Mouse (Mus musculus): ENCODE results near the gene Ensa.
"Not testable (repeated sequence)": the region's sequence is repeated elsewhere in the genome, so short reads cannot be mapped to it uniquely, and the experiment has no call there.

Ensa gene

DNA sequence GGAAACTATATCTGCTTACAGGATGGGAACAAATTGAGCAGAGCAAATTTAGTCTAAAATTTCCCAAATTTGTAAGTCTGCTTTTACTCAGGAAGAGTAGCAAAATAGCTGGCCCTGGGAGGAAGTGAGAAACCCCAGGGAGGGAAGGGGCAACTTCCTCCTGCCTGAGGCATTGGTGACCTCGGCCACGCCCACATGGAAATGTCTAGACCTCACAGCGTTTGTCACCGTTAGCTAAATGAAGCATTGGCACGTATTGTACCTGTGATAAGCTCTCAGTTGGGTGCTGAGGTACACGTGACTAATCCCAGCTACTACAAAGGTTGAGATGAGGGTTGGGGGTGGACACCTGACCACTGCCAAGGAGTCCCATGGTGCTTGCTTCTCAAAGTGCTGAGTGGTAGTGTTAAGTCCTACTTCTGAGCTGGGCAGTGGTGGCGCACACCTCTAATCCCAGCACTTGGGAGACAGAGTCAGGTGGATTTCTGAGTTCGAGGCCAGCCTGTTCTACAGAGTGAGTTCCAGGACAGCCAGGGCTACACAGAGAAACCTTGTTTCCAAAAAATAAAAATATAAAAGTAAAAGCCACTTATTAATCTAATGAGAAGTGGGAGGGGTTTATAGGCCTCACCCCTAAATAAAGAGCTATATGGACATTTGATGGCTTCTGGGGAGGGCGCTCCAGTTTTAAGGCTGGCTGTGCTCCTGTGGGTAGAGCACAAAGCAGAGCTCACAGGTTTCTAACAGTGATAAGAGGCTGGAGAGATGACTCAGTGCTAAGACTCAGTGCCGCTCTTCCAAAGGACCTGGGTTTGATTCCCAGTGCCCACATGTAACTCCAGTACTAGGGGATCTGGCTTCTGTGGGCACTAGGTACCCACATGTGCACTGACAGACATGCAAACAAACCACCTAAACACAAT lies 20.8 kb downstream of the Ensa start:
- DNase-seq (ENCODE audit: low read depth) = no peak

DNA sequence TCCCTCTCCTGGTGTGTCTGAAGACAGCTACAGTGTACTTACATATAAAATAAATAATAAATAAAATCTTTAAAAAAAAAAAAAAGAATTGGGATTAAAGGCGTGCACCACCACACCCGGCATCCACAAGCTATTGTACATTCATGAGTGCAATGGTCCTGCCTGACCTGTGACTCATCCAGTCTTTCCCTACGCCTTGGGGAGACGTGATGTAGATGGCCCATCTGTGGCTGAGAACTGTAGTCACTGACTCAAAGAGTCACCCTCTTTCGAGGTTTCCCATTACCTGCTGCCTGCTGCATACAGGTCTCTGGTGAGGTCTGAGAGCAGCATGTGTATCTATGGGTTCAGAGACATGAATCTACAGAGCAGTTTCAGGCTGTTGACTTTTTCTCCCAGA lies 23.2 kb downstream of the Ensa start:
- DNase-seq (ENCODE audit: low read depth) = no peak

- DNase-seq (ENCODE audit: low read depth) = no peak
Measured at GRCm38 (mm10) chr3:95650276-95651032, 25.7 kb downstream of the Ensa start.

DNA sequence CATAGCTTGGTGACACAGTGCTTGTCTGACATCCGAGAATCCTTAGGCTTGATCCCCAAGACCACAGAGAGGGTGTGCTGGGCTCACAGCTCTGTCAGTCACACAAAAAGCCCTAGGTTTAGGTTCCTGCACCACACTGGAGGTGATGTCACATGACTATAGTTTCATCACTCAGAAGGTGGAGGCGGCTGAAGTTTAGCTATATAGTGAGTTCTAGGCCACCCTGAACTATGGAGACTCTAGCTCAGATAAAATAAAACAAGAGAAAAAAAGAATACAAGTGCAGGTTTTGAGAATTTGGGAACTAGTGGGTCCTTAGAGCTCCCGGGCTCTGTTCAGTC lies 26.2 kb downstream of the Ensa start:
- no peak for DNase-seq (ENCODE audit: low read depth)

DNA sequence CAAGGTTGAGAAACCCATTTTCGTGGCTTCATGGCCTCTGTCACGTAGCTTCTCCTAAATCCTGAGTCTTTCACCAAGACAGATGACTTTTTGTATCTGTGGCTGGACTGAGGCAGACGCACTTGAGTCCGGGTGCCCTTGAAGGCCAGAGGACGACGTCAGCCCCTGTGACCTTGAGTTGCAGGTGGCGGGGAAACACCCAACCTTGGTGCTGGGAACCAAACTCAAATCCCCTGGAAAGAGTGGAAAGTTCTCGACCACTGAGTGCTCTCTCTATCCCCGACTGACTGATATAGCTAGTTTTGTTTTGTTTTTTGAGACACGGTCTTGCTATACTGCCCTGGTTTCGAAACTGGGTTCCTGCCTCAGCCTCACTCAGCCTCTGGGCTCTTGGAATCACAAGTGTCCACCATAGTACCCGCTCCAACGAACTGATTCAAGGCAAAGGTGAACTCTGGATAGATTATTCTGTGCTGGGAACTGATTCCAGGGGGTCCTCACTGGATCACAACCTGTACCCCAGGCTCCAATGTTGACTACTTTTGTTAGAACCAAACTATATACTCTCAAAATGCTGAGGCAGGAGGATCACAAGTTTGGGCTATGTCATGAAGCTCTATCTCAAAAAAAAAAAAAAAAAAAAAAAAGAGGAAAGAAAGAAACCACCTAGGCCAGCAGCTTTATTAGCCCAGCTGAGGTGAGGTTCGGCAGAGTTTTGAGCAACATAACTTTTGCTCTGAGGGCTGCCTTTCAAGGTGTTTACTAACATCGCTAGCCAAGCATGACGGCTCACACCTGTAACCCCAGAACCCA lies 26.8 kb downstream of the Ensa start:
- no peak for DNase-seq (ENCODE audit: low read depth)

DNA sequence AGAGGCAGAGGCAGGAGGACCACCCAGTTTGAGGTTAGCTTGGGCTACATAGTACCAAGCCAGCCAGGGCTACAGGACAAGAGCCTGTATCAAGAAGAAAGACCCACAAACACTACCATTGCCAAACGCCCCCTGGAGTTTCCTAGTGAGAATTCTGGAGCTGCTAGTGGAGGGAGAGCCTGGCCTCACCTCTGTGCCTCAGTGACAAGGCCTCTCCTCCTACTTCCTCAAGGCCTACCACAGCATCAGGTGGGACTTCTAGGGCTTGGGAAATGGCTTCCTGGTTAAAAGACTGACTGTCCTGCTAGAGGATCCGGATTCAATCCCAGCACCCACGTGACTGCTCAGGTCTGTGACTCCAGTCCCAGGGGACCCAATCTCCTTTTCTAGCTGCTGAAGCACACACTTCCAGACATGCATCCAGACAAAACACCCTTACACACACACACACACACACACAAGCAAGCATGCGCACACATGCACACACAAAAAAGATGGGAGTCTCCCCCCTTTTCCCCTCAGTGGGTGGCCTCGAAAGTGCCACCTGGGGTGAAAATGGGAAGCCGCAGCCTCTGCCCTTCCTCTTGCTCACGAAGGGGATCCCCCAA lies 27.5 kb downstream of the Ensa start:
- DNase-seq (ENCODE audit: low read depth) = no peak

DNA sequence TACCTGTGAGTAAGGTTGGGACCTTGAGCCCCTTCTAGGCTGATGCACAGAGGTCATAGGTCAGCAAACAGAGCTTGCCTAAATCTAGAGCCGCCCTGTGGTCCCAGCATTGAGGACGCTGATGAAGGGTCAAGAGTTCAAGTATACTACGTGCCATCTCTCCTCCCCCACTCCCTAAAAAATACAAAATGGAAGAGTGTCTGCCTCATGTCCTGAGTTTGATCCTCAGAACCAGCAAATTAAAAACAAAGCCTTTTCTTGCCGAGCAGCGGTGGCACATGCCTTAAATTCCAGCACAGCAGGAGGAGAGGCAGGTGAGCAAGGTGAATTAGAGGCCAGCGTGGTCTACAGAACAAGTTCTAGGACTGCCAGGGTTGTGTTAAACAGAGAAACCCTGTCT lies 28.1 kb downstream of the Ensa start:
- no peak for DNase-seq (ENCODE audit: low read depth)

DNA sequence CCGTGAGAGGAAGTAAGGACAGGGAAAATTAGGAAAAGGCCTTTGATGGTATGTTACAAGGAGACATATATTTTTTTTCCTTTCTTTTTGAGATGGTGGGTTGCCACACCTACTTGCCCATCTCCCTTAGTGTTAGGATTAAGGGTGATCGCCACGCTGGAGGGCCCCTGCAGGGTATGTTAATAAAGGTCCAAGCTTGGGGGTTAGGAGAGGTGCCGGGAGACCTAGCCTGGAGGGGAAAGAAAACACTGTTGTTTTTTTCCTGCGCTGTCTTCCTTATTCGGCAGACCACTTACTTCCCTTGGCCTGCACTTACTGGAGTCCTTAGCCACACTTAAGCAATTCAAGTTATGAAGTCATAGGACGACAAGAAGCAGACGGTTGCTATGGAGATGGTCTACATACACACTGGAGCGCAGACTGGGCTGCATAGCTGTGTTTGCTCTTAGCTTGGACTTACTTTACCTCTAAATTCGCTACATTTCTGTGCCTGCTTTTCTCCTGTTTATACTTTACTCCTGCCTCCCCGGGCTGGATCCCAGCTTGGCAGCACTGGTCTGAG lies 28.8 kb downstream of the Ensa start:
- no peak for DNase-seq (ENCODE audit: low read depth)

DNA sequence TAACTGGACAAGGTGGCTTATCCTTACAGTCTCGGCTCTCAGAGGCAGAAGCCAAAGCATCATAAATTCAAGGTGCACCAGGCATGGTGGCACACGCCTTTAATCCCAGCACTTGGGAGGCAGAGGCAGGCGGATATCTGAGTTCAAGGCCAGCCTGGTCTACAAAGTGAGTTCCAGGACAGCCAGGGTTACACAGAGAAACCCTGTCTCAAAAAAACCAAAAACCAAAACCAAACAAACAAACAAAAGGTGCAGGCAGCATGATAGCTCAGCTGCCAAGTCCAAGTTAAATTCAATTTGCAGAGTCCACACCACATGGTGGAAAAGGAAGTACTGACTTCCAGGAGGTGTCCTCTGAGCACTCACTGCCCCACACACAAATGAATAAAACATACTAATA lies 29.6 kb downstream of the Ensa start:
- DNase-seq (ENCODE audit: low read depth) = not testable (repeated sequence)

- no peak for DNase-seq (ENCODE audit: low read depth)
Measured at GRCm38 (mm10) chr3:95655437-95655836, 30.6 kb downstream of the Ensa start.

GRCm38 (mm10) chr3:95657108-95657507 lies 32.3 kb downstream of the Ensa start:
- no peak for DNase-seq (ENCODE audit: low read depth)

- DNase-seq (ENCODE audit: low read depth) = no peak
Measured at GRCm38 (mm10) chr3:95657711-95658110, 32.9 kb downstream of the Ensa start.

DNA sequence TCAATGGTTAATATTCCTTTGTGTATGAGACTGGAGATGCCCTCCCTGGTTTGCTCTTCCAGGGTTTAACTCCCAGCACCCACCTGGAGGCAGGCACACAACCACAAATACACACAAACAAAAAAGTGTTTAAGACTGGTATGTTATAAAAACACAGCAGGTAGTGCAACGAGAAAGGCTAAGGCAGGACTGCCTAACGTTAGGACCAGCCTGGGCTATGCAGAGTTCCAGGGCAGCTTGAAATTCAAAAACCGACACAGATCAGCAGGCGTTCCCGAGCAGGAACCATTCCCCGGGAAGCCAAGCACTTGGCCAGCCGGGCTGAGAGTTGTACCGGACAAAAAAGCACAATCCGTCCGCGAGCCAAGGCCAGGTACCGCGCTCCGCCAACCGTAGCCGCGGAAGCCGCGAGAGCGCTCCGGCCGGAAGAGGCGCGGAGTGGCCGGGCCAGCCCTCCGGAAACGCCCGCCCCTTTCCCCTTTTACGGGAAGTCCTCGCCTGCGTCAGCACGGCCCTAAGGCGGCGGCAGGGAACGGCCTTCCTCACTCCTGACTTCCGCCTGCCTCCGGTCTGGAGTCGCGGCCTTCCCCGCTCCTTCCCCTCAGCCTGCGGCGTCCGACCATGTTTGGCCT lies 33.6 kb downstream of the Ensa start, which contains the start of gene Mcl1:
Mcl1 (plus strand) TSS at position 553 of the 632 bp plus-strand sequence.
- DNase-seq (ENCODE audit: low read depth) = peak; percentile 84

DNA sequence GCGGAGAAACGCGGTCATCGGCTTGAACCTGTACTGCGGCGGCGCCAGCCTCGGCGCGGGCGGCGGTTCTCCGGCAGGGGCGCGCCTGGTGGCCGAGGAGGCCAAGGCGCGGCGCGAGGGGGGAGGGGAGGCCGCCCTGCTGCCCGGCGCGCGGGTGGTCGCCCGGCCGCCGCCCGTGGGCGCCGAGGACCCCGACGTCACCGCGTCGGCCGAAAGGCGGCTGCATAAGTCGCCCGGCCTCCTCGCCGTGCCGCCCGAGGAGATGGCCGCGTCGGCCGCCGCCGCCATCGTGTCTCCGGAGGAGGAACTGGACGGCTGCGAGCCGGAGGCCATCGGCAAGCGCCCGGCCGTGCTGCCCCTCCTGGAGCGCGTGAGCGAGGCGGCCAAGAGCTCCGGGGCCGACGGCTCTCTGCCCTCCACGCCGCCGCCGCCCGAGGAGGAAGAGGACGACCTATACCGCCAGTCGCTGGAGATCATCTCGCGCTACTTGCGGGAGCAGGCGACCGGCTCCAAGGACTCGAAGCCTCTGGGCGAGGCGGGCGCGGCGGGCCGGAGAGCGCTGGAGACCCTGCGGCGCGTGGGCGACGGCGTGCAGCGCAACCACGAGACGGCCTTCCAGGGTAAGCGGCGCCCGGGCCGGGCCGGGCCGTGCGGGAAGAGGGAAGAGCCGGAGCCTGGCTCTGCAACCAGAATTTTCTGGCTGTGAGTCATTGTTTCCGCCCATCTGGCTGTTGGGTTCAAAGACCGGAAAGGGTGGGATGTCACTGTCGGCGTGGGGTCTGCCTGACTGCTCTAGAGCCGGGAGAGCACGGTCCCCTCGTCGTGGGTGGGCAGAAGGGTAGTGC lies 34.3 kb downstream of the Ensa start:
- DNase-seq (ENCODE audit: low read depth) = no peak

DNA sequence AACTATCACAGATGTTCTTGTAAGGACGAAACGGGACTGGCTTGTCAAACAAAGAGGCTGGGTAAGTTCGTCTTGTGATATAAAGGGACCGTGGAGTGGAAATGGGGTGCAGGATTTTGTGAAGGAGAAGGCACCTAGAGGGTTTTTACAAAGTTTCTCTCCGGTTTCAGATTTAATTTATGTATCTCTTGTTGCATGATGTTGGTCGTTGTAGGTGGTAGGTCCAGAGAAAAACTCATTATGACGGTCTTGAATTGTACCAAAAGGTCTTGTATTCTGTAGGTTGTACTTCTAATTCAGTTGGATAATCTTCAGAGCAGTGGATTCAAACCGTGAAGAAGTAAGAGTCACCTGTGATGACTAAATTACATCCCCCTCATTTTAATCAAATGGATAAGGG lies 35.2 kb downstream of the Ensa start:
- DNase-seq (ENCODE audit: low read depth) = no peak

GRCm38 (mm10) chr3:95660788-95661478 lies 36.1 kb downstream of the Ensa start:
- no peak for DNase-seq (ENCODE audit: low read depth)

DNA sequence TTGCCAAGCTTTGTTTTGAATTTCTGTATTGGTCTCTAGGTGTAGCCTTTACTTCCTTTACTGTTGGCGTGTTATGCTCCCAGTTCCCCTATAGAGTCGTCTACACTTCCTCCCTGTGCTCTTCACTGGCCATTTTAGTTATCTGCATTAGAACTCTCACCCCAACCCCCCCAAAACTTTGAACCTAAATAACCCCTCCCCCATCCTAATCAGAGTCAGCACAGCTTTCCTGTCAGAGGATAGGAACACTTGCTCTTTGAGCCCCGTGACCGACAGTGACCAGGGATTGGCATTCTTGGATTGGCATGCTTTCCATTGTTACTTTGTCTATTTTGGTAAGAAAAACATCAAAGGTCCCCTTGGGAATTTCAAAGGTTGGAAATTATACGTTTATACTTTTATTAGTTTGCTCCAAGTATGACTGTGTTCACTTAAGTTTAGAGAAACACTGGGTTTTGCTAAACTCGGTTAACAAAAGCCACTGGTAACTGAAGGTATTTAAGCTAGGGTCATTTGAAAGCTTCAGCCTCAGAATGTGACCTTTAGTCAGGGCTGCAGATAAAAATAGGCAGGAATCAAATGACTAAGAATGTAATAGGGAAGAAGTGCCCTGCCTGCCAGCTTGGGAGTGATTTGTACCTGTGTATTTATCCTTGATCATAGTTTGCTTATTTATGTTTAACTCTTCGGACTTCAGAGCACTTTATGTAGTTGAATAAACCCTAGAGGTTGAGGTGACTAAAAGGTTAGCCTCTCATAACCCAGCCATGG lies 37.3 kb downstream of the Ensa start:
- no peak for DNase-seq (ENCODE audit: low read depth)

DNA sequence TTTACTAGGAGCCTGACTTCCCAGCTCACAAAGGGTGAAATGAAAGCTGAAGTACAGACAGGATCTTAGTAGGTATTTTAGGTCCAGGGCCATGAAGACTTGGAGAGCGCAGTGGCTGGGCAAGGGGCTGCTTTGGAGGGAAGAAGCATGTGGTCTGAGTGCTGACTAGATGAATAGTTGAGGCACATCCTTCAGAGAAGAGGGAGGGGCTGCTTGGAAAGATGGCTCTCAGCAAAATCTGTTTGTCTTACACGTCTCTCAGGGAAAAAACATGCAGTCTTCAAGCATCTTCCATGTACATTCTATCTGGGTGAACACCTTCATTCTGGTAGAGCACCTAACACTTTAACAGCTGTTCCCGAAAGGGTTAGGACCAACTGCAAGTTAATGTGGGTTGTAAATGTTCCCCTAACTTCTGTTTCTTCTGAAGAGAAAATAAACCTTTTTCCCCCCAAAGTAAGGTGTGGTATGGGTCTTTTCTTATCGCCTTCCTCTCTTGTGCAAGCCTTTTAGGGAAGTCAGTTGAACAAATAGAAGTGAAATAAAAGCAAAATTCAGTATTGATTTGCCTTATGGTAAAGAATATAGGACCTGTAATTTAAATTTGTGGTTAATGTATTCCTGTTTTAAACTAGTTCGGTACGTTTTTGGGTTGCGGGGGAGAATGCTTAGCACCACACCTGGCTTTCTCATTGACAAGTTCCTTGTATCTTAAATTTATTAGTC lies 38.1 kb downstream of the Ensa start:
- no peak for DNase-seq (ENCODE audit: low read depth)

Data from c-Kit-positive CD71-positive TER-119-negative erythroid progenitor cells, embryonic 14.5 days (primary cell).